Mouse (Mus musculus) megakaryocyte, embryonic 14.5 days (primary cell): ENCODE data around the gene Smarce1. TPM values are rescaled to one million over a fixed set of nuclear protein-coding genes. Genes with fewer than 3 reads are reported as not detected.

Experiments used
- H3K27me3 ChIP-seq: replicated peaks from 2 replicates; pipeline ENCODE3; 2012; ENCODE audit warnings: inconsistent platforms
- H3K36me3 ChIP-seq: replicated peaks from 2 replicates; pipeline ENCODE3; 2012; ENCODE audit warnings: low read length, inconsistent platforms, mixed read lengths
- H3K4me1 ChIP-seq: 2 replicates; pipeline ENCODE4 v1.6.1; 2012; ENCODE audit warnings: inconsistent platforms
- H3K4me3 ChIP-seq: replicated peaks from 2 replicates; pipeline ENCODE3; 2012; ENCODE audit warnings: moderate library complexity, mild to moderate bottlenecking, inconsistent platforms
- H3K9me3 ChIP-seq: 2 replicates; pipeline ENCODE4 v1.6.1; 2012; ENCODE audit warnings: inconsistent platforms
- FLI1 ChIP-seq: IDR thresholded peaks from 2 replicates; pipeline ENCODE4 v1.6.1; 2012; ENCODE audit warnings: low read length, inconsistent platforms, mixed read lengths
- GATA1 ChIP-seq: IDR thresholded peaks from 3 replicates; pipeline ENCODE4 v1.6.1; 2012; ENCODE audit warnings: mixed read lengths, low read length, inconsistent platforms, borderline replicate concordance
- polyA plus RNA-seq: library from polyadenylated mRNA; stranded (reverse); fragments of >175 nt; gene quantifications from 2 replicates; pipeline ENCODE4 v1.2.3, GENCODE M21; 2012; ENCODE audit warnings: low replicate concordance; ENCODE audit not compliant: insufficient read depth

Smarce1 gene
- polyA plus RNA-seq, 1 experiment: 370 TPM

GRCm38 (mm10) chr11:99160228-99160627 is 70.6 kb downstream of the Smarce1 start:
- TF ChIP-seq FLI1 (no peak), GATA1 (no peak)
- peaks cover 4% of the 10 kb centered on the region; the same call in 1 of the 2 replicates for H3K4me1 ChIP-seq
- peaks cover 40% of the 10 kb centered on the region for H3K27me3 ChIP-seq
- H3K4me3 ChIP-seq: no peak overlapping the region
- peaks cover 11% of the 10 kb centered on the region for H3K9me3 ChIP-seq
- no peaks in the 10 kb centered on the region for H3K36me3 ChIP-seq

Other genes with a start within 250 kb of the Smarce1 start
- not detected in 2 replicates for gene Gjd3, start 248.0 kb downstream of the Smarce1 start, polyA plus RNA-seq
- gene Top2a, start 206.8 kb downstream of the Smarce1 start, polyA plus RNA-seq: 6.9 and 12.1 TPM in 2 replicates
- 28.0 and 111 TPM in 2 replicates for gene Igfbp4, start 189.8 kb downstream of the Smarce1 start, polyA plus RNA-seq
- gene Tns4, start 141.7 kb downstream of the Smarce1 start, polyA plus RNA-seq: 0.93 TPM in 1 of 2 replicates, not detected in the other
- not detected in 2 replicates for gene Ccr7, start 75.9 kb downstream of the Smarce1 start, polyA plus RNA-seq
- gene Krt222, start 13.1 kb upstream of the Smarce1 start, polyA plus RNA-seq: not detected in 2 replicates
- gene Krt24, start 54.2 kb upstream of the Smarce1 start, polyA plus RNA-seq: not detected in 2 replicates
- gene Krt25, start 91.9 kb upstream of the Smarce1 start, polyA plus RNA-seq: not detected in 2 replicates
- not detected in 2 replicates for gene Krt26, start 106.9 kb upstream of the Smarce1 start, polyA plus RNA-seq
- gene Krt27, start 120.1 kb upstream of the Smarce1 start, polyA plus RNA-seq: not detected in 2 replicates
- gene Krt28, start 143.9 kb upstream of the Smarce1 start, polyA plus RNA-seq: not detected in 2 replicates
- gene Krt10, start 158.3 kb upstream of the Smarce1 start, polyA plus RNA-seq: 6.6 TPM in 1 of 2 replicates, not detected in the other
- not detected in 2 replicates for gene Krt12, start 191.2 kb upstream of the Smarce1 start, polyA plus RNA-seq
- gene Krt20, start 207.1 kb upstream of the Smarce1 start, polyA plus RNA-seq: not detected in 2 replicates